Mouse (Mus musculus): Measurements from ENCODE around the gene Gm8279.
"Not testable (repeated sequence)": the region's sequence is repeated elsewhere in the genome, so short reads cannot be mapped to it uniquely, and the experiment has no call there.

Gm8279 gene

DNA sequence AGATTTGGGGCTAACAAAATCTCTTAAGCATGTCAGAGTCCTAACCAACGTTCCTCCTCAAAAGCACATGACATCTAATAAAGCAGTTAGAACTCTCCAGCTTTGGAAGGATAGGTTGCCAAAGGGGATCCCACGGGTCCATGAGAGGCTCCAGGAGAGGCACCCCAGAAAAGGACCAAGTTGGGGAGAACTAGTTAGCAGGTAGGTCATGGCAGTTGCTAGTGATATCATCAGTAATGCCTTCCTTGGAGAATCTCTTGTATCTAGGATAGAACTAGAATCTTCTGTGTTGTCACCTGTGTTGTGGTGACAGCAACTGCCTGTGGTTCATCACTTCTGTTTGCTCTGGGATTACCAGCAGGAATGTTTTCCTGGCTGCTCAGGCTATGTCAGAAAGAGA lies at the start of gene Gm8279:
Gene Gm8279 (plus strand): TSS at position 301 of the 400 bp plus-strand sequence.
- in situ Hi-C loops (cut with MboI, MseI): not testable (repeated sequence)

DNA sequence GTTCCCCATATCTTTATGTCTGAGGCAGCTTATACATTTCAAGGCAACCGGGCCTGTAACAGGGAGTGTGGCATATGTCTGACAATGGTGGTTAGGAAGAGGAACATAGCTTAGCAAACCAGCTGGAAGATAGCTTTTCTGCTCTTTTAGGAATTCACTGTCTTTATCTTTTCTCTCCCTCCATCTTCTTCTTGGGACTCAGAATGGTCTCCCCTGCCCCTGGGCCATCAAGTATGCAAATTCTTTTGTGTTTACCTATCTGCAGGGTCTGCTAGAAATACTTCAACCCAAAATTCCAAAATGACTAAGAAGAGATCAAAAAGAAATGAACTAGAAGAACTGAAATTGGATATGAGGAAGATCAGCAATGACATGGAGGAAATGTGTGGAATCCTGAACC lies 32.9 kb downstream of the Gm8279 start, which contains the start of gene Gm3317:
Gene Gm3317 (plus strand): TSS at position 301 of the 400 bp plus-strand sequence.
- in situ Hi-C loops (cut with MboI, MseI): not testable (repeated sequence)

DNA sequence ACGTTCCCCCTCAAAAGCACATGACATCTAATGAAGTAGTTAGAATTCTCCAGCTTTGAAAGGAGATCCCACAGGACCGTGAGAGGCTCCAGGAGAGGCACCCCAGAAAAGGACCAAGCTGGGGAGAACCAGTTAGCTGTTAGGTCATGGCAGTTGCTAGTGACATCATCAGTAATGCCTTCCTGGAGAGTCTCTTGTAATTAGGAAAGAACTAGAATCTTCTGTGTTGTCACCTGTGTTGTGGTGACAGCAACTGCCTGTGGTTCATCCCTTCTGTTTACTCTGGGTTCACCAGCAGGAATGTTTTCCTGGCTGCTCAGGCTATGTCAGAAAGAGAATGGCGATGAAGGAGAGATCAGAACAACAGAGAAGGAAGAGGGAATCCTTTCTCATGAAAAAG lies 54.2 kb downstream of the Gm8279 start, which contains the start of gene Gm8271:
Gene Gm8271 (plus strand): TSS at position 301 of the 400 bp plus-strand sequence.
- in situ Hi-C loops (cut with MboI, MseI): not testable (repeated sequence)

Measured in regulatory T cell (primary cell).